Mouse (Mus musculus): ENCODE measurements around the gene Ppp1r3c. TPM values are rescaled to one million over a fixed set of nuclear protein-coding genes. Genes with fewer than 3 reads are reported as not detected.

The Ppp1r3c gene
- total RNA-seq, 4 experiments from 2014 or later = 3.0 to 17.5 (median 10.1) TPM

Other genes with a start within 250 kb of the Ppp1r3c start
- gene Hectd2, start 182.0 kb downstream of the Ppp1r3c start, total RNA-seq (2022) = 1 to 10 TPM; 1.5 to 4.0 (median 2.8) TPM
- gene Tnks2, start 97.6 kb upstream of the Ppp1r3c start, total RNA-seq (2022) = 100 to 1,000 TPM in 3 of 4 experiments, 10 to 100 TPM in 1; 99.2 to 117 (median 106) TPM
- 1 to 10 TPM; 4.2 to 6.3 (median 5.3) TPM for gene Fgfbp3, start 183.0 kb upstream of the Ppp1r3c start, total RNA-seq (2022)
- 10 to 100 TPM; 20.8 to 28.6 (median 27.2) TPM for gene Btaf1, start 189.4 kb upstream of the Ppp1r3c start, total RNA-seq (2022)

Data from adrenal gland, adult 8-10 months (tissue).